Mouse (Mus musculus): ENCODE measurements at regions not wholly inside any gene's neighbourhood (a gene's known extent, or its start where the extent isn't known, plus 50 kb on each side); places are given as distances from the start of the nearest gene placed in this dataset.

DNA sequence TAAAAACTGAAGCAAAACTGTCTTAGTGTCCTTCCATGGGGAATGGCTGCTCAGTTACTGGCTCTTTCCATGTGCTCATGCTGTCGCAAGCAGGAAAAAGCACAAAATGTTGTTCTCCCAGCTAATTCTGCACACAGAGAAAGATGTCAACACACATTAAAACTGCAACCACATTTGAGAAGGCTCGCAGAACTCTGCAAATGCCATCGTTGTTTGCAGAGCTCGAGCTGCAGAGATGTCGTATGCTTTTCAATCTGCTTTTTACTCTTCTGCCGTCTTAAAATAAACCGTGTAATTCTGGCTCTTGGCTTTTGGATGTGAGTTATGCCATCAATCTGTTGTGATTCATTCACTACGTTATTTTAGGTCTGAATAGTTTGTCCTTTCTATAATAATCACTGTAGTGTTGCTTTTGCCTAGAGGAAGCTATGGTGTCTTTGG, 96.6 kb upstream of the Pam start:
- TF ChIP-seq MYOD1 (IDR thresholded peaks at IDR 0.05; ENCODE audit: control insufficient read depth in 1 of 3, insufficient read length in 2 of 3, low read depth in 2 of 3) (no peak), POLR2A (IDR thresholded peaks at IDR 0.05; ENCODE audit: insufficient read length, low read depth) (no peak), MAX (IDR thresholded peaks at IDR 0.05; ENCODE audit: low read depth) (no peak)
